Mouse (Mus musculus) midbrain, embryonic 14.5 days (tissue): Measurements from ENCODE around the gene Tex13c1. TPM values are rescaled to one million over a fixed set of nuclear protein-coding genes. Genes with fewer than 3 reads are reported as not detected.

Source experiments
- ATAC-seq: fragments of 200-750 bp; cut with Nextera tagmentation; 2 replicates; pipeline ENCODE4 v1.8.0; 2017; ENCODE audit warnings: moderate number of reproducible peaks, moderate library complexity; ENCODE audit not compliant: low FRiP score, low TSS enrichment
- DNase-seq: peaks from one replicate; pipeline ENCODE4 v3.0.0-alpha.2; 2015
- H3K27ac ChIP-seq: fragments of 300-500 bp; sonication (generic); replicated peaks from 2 replicates; pipeline ENCODE4 v1.5.1; 2014; ENCODE audit warnings: mild to moderate bottlenecking, low read depth, low read length, moderate library complexity
- H3K27me3 ChIP-seq: fragments of 300-500 bp; sonication (generic); 2 replicates; pipeline ENCODE4 v1.6.1; 2014; ENCODE audit warnings: low read length, control low read depth, mixed read lengths; ENCODE audit not compliant: control insufficient read depth, insufficient read depth
- H3K36me3 ChIP-seq: fragments of 300-500 bp; sonication (generic); 2 replicates; pipeline ENCODE4 v1.6.1; 2014; ENCODE audit warnings: low read length, control low read depth; ENCODE audit not compliant: control insufficient read depth, insufficient read depth
- H3K4me1 ChIP-seq: fragments of 300-500 bp; sonication (generic); 2 replicates; pipeline ENCODE4 v1.6.1; 2014; ENCODE audit warnings: mild to moderate bottlenecking, antibody characterized with exemption, low read length, control low read depth; ENCODE audit not compliant: control insufficient read depth, insufficient read depth
- H3K4me2 ChIP-seq: fragments of 300-500 bp; sonication (generic); 2 replicates; pipeline ENCODE4 v1.6.1; 2014; ENCODE audit warnings: mild to moderate bottlenecking, low read length, moderate library complexity
- H3K4me3 ChIP-seq: fragments of 300-500 bp; sonication (generic); replicated peaks from 2 replicates; pipeline ENCODE4 v1.5.1; 2014; ENCODE audit warnings: low read depth, low read length
- H3K9ac ChIP-seq: fragments of 300-500 bp; sonication (generic); replicated peaks from 2 replicates; pipeline ENCODE4 v1.6.1; 2014; ENCODE audit warnings: mild to moderate bottlenecking, low read length, moderate library complexity
- H3K9me3 ChIP-seq: fragments of 300-500 bp; sonication (generic); 2 replicates; pipeline ENCODE4 v1.6.1; 2016; ENCODE audit warnings: low read length, control low read depth, mixed read lengths; ENCODE audit not compliant: control insufficient read depth
- WGBS: fragments of 180-500 bp; shearing (Covaris S2); extraction: QIAGEN DNeasy Blood & Tissue Kit; methylation state at CpG from one replicate; pipeline ENCODE4 v1.1.7; 2014; 5-methylcytosine and 5-hydroxymethylcytosine counted together
- polyA plus RNA-seq: library from polyadenylated mRNA; unstranded; fragments of >200 nt; fragmentation: Nextera tagmentation; extraction: Ambion mirVana; gene quantifications from 2 replicates; pipeline ENCODE4 v1.2.1, GENCODE M21; 2014

Tex13c1 gene
- not detected in 2 replicates for polyA plus RNA-seq

DNA sequence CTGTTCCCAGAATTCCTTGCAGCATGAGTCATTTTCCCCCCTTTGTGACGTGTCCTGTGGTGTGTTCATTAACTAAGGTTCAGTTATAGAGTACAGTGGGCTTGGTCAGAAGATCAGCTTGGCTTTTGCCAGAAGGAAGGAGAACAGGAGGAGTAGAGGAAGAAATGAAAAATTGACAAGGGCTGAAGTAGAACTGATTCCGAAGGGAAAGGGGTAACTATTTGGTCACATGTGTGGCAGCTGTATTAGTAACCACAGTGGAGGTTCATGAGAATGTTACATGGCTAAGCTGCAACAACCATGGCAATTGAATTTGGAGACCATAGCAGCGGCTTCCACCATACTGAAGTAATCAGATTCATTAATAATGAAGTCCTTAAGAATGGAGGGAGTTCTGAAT, at the start of gene Tex13c1:
Gene Tex13c1 (plus strand): TSS at position 301 of the 400 bp plus-strand sequence.
- H3K4me2 ChIP-seq = no peak within 1 kb of the TSS
- H3K9ac ChIP-seq = no peak within 1 kb of the TSS
- H3K4me3 ChIP-seq = no peak within 1 kb of the TSS
- H3K27ac ChIP-seq = no peak within 1 kb of the TSS
- DNase-seq (no peak), ATAC-seq (no peak)
- no peaks in the 10 kb centered on the region for H3K4me1 ChIP-seq
- H3K9me3 ChIP-seq = no peaks in the 10 kb centered on the region
- no peaks in the 10 kb centered on the region for H3K27me3 ChIP-seq
- no peaks in the 10 kb centered on the region for H3K36me3 ChIP-seq
- 82% methylated on average over 3 of the region's 3 CpGs for WGBS

Other genes starting within 250 kb of the Tex13c1 start
- 27.9 and 34.4 TPM in 2 replicates for gene Tenm1, start 162.0 kb upstream of the Tex13c1 start, polyA plus RNA-seq